Mouse (Mus musculus): ENCODE results near the gene Zfp628.

GRCm38 (mm10) chr7:4919971-4920370 lies 5.0 kb downstream of the Zfp628 start:
- TF ChIP-seq CTCF (IDR thresholded peaks at IDR 0.05; ENCODE audit: borderline replicate concordance, insufficient read depth, low read depth, low read length) (no peak), POLR2A (IDR thresholded peaks at IDR 0.05; ENCODE audit: borderline replicate concordance, insufficient read depth, low read length) (no peak)

All from cerebellum, adult 2 months (tissue).